Mouse (Mus musculus): ENCODE results near the gene E2f3.

DNA sequence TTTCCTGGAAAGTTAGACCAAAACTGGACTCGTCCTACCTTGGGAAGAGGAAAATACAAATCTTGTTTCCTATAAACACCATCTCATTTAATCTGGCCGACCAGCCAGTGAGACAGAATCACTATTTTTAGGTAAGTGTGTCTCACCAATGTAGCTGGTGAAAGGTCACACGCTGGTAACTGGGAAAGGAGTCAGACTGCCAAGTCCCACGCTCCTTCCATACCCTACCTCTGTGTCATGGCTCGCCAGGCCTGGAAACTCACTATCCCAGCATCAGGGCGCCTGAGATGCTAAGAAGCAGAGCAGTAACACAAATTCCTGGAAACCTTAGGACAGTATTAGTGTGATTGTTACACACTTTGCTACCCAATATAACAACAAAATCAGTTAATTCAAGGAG lies 12.3 kb downstream of the E2f3 start:
- TF ChIP-seq CTCF (IDR thresholded peaks at IDR 0.05; ENCODE audit: insufficient read depth, low read depth, low read length) (no peak), POLR2A (IDR thresholded peaks at IDR 0.05; ENCODE audit: insufficient read depth, low read depth, low read length) (no peak)

Data from olfactory bulb, adult 2 months (tissue).